Mouse (Mus musculus): Measurements from ENCODE around the gene Stk33. TPM values are rescaled to one million over a fixed set of nuclear protein-coding genes. Genes with fewer than 3 reads are reported as not detected.

The Stk33 gene
- polyA plus RNA-seq, 1 experiment from 2014 or later: 0.61 TPM

- ATAC-seq (ENCODE audit: insufficient read depth): no peak
- Histone ChIP-seq H3K4me2 (no peak overlapping the region), H3K9ac (no peak overlapping the region), H3K9me3 (ENCODE audit: low read depth, low read length) (no peaks in the 10 kb centered on the region), H3K27me3 (ENCODE audit: insufficient read depth, low read length) (no peaks in the 10 kb centered on the region), H3K4me1 (ENCODE audit: insufficient read depth) (no peaks in the 10 kb centered on the region), H3K36me3 (ENCODE audit: insufficient read depth) (no peaks in the 10 kb centered on the region), H3K4me3 (ENCODE audit: low read depth, low read length) (no peak overlapping the region), H3K27ac (ENCODE audit: low read depth) (no peak overlapping the region)
- DNase-seq: no peak
- no peak for TF ChIP-seq CTCF (IDR thresholded peaks at IDR 0.05; ENCODE audit: low read depth)
- 73% methylated on average over 5 of the region's 5 CpGs for WGBS
Measured at GRCm38 (mm10) chr7:109358435-109359187, 80.3 kb downstream of the Stk33 start.

- DNase-seq (no peak), ATAC-seq (ENCODE audit: insufficient read depth) (no peak)
- Histone ChIP-seq H3K36me3 (ENCODE audit: insufficient read depth) (no peaks in the 10 kb centered on the region), H3K9ac (no peak overlapping the region), H3K27ac (ENCODE audit: low read depth) (no peak overlapping the region), H3K4me3 (ENCODE audit: low read depth, low read length) (no peak overlapping the region), H3K27me3 (ENCODE audit: insufficient read depth, low read length) (no peaks in the 10 kb centered on the region), H3K4me1 (ENCODE audit: insufficient read depth) (no peaks in the 10 kb centered on the region), H3K4me2 (no peak overlapping the region), H3K9me3 (ENCODE audit: low read depth, low read length) (no peaks in the 10 kb centered on the region)
- TF ChIP-seq CTCF (IDR thresholded peaks at IDR 0.05; ENCODE audit: low read depth): no peak
- WGBS: 68% methylated on average over 1 of the region's 1 CpGs
Measured at GRCm38 (mm10) chr7:109357877-109358276, 81.0 kb downstream of the Stk33 start.

GRCm38 (mm10) chr7:109347241-109347640, 91.6 kb downstream of the Stk33 start:
- WGBS: 70% methylated on average over 3 of the region's 3 CpGs
- H3K9ac ChIP-seq: no peak overlapping the region
- no peak for TF ChIP-seq CTCF (IDR thresholded peaks at IDR 0.05; ENCODE audit: low read depth)
- H3K4me2 ChIP-seq: no peak overlapping the region
- no peaks in the 10 kb centered on the region for H3K4me1 ChIP-seq (ENCODE audit: insufficient read depth)
- H3K27me3 ChIP-seq (ENCODE audit: insufficient read depth, low read length): no peaks in the 10 kb centered on the region
- no peak for DNase-seq
- no peaks in the 10 kb centered on the region for H3K9me3 ChIP-seq (ENCODE audit: low read depth, low read length)
- ATAC-seq (ENCODE audit: insufficient read depth): no peak
- no peak overlapping the region for H3K27ac ChIP-seq (ENCODE audit: low read depth)
- no peaks in the 10 kb centered on the region for H3K36me3 ChIP-seq (ENCODE audit: insufficient read depth)
- H3K4me3 ChIP-seq (ENCODE audit: low read depth, low read length): no peak overlapping the region

DNA sequence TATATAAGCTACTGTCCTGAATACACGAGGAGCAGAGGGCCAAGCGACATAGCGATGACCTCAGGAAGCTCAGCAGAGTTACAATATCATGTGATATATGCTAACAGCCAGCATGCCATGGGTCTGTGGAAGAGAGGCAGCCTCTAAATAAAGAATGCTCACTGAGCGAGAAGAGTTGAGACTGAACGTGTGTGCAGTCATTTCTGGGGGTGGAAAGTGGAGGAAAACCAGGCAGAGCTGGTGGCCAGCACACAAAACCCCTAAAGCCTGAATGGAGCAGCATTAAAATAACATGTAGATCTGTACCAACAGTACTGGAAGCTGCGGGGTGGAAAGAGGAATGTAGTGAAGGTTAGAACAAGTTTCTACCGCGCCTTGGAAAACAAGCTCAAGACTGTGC, 107.2 kb downstream of the Stk33 start:
- Histone ChIP-seq H3K27ac (ENCODE audit: low read depth) (no peak overlapping the region), H3K4me2 (no peak overlapping the region), H3K4me1 (ENCODE audit: insufficient read depth) (no peaks in the 10 kb centered on the region), H3K9me3 (ENCODE audit: low read depth, low read length) (no peaks in the 10 kb centered on the region), H3K9ac (no peak overlapping the region), H3K36me3 (ENCODE audit: insufficient read depth) (no peaks in the 10 kb centered on the region), H3K27me3 (ENCODE audit: insufficient read depth, low read length) (no peaks in the 10 kb centered on the region), H3K4me3 (ENCODE audit: low read depth, low read length) (no peak overlapping the region)
- ATAC-seq (ENCODE audit: insufficient read depth): no peak
- WGBS: 79% methylated on average over 8 of the region's 8 CpGs
- DNase-seq: no peak
- no peak for TF ChIP-seq CTCF (IDR thresholded peaks at IDR 0.05; ENCODE audit: low read depth)

- H3K4me3 ChIP-seq (ENCODE audit: low read depth, low read length): no peak overlapping the region
- ATAC-seq (ENCODE audit: insufficient read depth): no peak
- no peak for DNase-seq
- no peak overlapping the region for H3K4me2 ChIP-seq
- whole genome bisulfite sequencing: 55% methylated on average over 3 of the region's 3 CpGs
- H3K9me3 ChIP-seq (ENCODE audit: low read depth, low read length): no peaks in the 10 kb centered on the region
- no peak overlapping the region for H3K9ac ChIP-seq
- TF ChIP-seq CTCF (IDR thresholded peaks at IDR 0.05; ENCODE audit: low read depth): no peak
- no peak overlapping the region for H3K27ac ChIP-seq (ENCODE audit: low read depth)
- no peaks in the 10 kb centered on the region for H3K4me1 ChIP-seq (ENCODE audit: insufficient read depth)
- H3K27me3 ChIP-seq (ENCODE audit: insufficient read depth, low read length): no peaks in the 10 kb centered on the region
- H3K36me3 ChIP-seq (ENCODE audit: insufficient read depth): no peaks in the 10 kb centered on the region
Measured at GRCm38 (mm10) chr7:109328772-109329171, 110.1 kb downstream of the Stk33 start.

GRCm38 (mm10) chr7:109326813-109327212, 112.1 kb downstream of the Stk33 start:
- no peak overlapping the region for H3K4me2 ChIP-seq
- DNase-seq: no peak
- H3K4me1 ChIP-seq (ENCODE audit: insufficient read depth): no peaks in the 10 kb centered on the region
- no peaks in the 10 kb centered on the region for H3K9me3 ChIP-seq (ENCODE audit: low read depth, low read length)
- 50% methylated on average over 4 of the region's 4 CpGs for WGBS
- TF ChIP-seq CTCF (IDR thresholded peaks at IDR 0.05; ENCODE audit: low read depth): no peak
- no peak for ATAC-seq (ENCODE audit: insufficient read depth)
- H3K27me3 ChIP-seq (ENCODE audit: insufficient read depth, low read length): no peaks in the 10 kb centered on the region
- H3K27ac ChIP-seq (ENCODE audit: low read depth): no peak overlapping the region
- H3K36me3 ChIP-seq (ENCODE audit: insufficient read depth): no peaks in the 10 kb centered on the region
- H3K9ac ChIP-seq: no peak overlapping the region
- H3K4me3 ChIP-seq (ENCODE audit: low read depth, low read length): no peak overlapping the region

DNA sequence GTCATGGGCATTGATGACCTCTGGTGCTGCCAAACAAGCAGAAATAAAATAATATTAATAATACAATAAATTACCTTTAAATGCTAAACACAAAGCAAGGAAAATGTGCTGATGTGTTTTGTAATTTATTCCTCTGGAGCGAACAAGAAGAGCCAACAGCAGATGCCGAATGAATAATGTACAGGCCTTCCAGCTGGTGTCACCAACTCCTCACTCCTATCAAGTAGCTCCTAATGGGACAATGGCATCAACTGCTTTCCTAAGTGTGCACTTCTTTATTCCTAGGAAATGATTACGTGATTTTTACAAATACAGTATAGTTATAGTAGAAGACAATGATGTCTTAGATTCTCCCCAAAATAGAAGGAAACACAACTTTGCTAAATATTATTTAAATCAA, 113.2 kb downstream of the Stk33 start:
- Histone ChIP-seq H3K4me1 (ENCODE audit: insufficient read depth) (no peaks in the 10 kb centered on the region), H3K27me3 (ENCODE audit: insufficient read depth, low read length) (no peaks in the 10 kb centered on the region), H3K27ac (ENCODE audit: low read depth) (no peak overlapping the region), H3K4me3 (ENCODE audit: low read depth, low read length) (no peak overlapping the region), H3K36me3 (ENCODE audit: insufficient read depth) (no peaks in the 10 kb centered on the region), H3K9ac (no peak overlapping the region), H3K9me3 (ENCODE audit: low read depth, low read length) (no peaks in the 10 kb centered on the region), H3K4me2 (no peak overlapping the region)
- WGBS: 81% methylated on average over 3 of the region's 3 CpGs
- TF ChIP-seq CTCF (IDR thresholded peaks at IDR 0.05; ENCODE audit: low read depth): no peak
- ATAC-seq (ENCODE audit: insufficient read depth) (no peak), DNase-seq (no peak)
